Mouse (Mus musculus): ENCODE measurements around the gene Asl. TPM values are rescaled to one million over a fixed set of nuclear protein-coding genes. Genes with fewer than 3 reads are reported as not detected.

The Asl gene
- total RNA-seq, 2 experiments from 2014 or later, result 16.0 to 31.9 TPM

Other genes with a start within 250 kb of the Asl start
- 10 to 100 TPM; 21.5 to 21.6 TPM for gene Psph, start 241.8 kb downstream of the Asl start, total RNA-seq (2021)
- gene Sumf2, start 182.3 kb downstream of the Asl start, total RNA-seq (2021), result 10 to 100 TPM; 18.8 to 19.8 TPM
- 100 to 1,000 TPM; 475 to 476 TPM for gene Chchd2, start 141.8 kb downstream of the Asl start, total RNA-seq (2021)
- gene Zbed5, start 133.5 kb downstream of the Asl start, total RNA-seq (2021), result 1 to 10 TPM; 7.3 to 7.8 TPM
- gene Phkg1, start 130.7 kb downstream of the Asl start, total RNA-seq (2021), result 10 to 100 TPM; 11.0 to 16.6 TPM
- 1 to 10 TPM; 1.9 to 2.3 TPM for gene Nupr1l, start 120.7 kb downstream of the Asl start, total RNA-seq (2021)
- 10 to 100 TPM; 44.9 to 50.8 TPM for gene Vkorc1l1, start 87.3 kb downstream of the Asl start, total RNA-seq (2021)
- gene Gusb, start 26.2 kb downstream of the Asl start, total RNA-seq (2021), result 10 to 100 TPM; 10.6 to 12.7 TPM
- 10 to 100 TPM; 30.4 to 32.7 TPM for gene Crcp, start within 50 bp of the Asl start, total RNA-seq (2021)
- 10 to 100 TPM; 34.3 to 34.6 TPM for gene Tpst1, start 44.1 kb upstream of the Asl start, total RNA-seq (2021)
- 10 to 100 TPM; 14.3 to 14.7 TPM for gene Kctd7, start 115.6 kb upstream of the Asl start, total RNA-seq (2021)
- 10 to 100 TPM; 64.5 to 71.3 TPM for gene Rabgef1, start 142.6 kb upstream of the Asl start, total RNA-seq (2021)
- gene Tmem248, start 187.8 kb upstream of the Asl start, total RNA-seq (2021), result 10 to 100 TPM; 43.8 to 48.4 TPM
- gene Sbds, start 226.3 kb upstream of the Asl start, total RNA-seq (2021), result 10 to 100 TPM; 83.8 to 90.3 TPM
- gene Tyw1, start 226.4 kb upstream of the Asl start, total RNA-seq (2021), result 10 to 100 TPM; 14.0 to 15.0 TPM